Mouse (Mus musculus): ENCODE results near the gene Clmn. TPM values are rescaled to one million over a fixed set of nuclear protein-coding genes. Genes with fewer than 3 reads are reported as not detected.
A peak's percentile ranks its signal among the peaks of the same experiment; 100 is the strongest.

The Clmn gene
- polyA plus RNA-seq, 1 experiment from 2014 or later, result 1.2 TPM

GRCm38 (mm10) chr12:104851711-104852508 lies 13.0 kb downstream of the Clmn start:
- Histone ChIP-seq H3K4me2 (replicated peaks) (no peak overlapping the region), H3K27ac (replicated peaks) (no peak overlapping the region), H3K4me1 (no peaks in the 10 kb centered on the region), H3K36me3 (no peaks in the 10 kb centered on the region), H3K9me3 (no peaks in the 10 kb centered on the region), H3K4me3 (no peak overlapping the region), H3K9ac (replicated peaks) (no peak overlapping the region), H3K27me3 (no peaks in the 10 kb centered on the region)
- ATAC-seq (replicated peaks), result peak; percentile 73
- WGBS, result 35% methylated on average over 16 of the region's 16 CpGs

GRCm38 (mm10) chr12:104850119-104850518 lies 14.8 kb downstream of the Clmn start:
- 90% methylated on average over 7 of the region's 7 CpGs for WGBS
- Histone ChIP-seq H3K4me2 (replicated peaks) (no peak overlapping the region), H3K9ac (replicated peaks) (no peak overlapping the region), H3K27me3 (no peaks in the 10 kb centered on the region), H3K27ac (replicated peaks) (no peak overlapping the region), H3K4me3 (no peak overlapping the region), H3K9me3 (no peaks in the 10 kb centered on the region), H3K4me1 (no peaks in the 10 kb centered on the region; the same call in 1 of the 2 replicates), H3K36me3 (no peaks in the 10 kb centered on the region)
- no peak for ATAC-seq (replicated peaks)

GRCm38 (mm10) chr12:104848667-104849066 lies 16.2 kb downstream of the Clmn start:
- Histone ChIP-seq H3K4me2 (replicated peaks) (no peak overlapping the region), H3K36me3 (no peaks in the 10 kb centered on the region), H3K9ac (replicated peaks) (no peak overlapping the region), H3K4me3 (no peak overlapping the region), H3K4me1 (no peaks in the 10 kb centered on the region; the same call in 1 of the 2 replicates), H3K9me3 (no peaks in the 10 kb centered on the region), H3K27ac (replicated peaks) (no peak overlapping the region), H3K27me3 (no peaks in the 10 kb centered on the region)
- ATAC-seq (replicated peaks), result no peak
- 84% methylated on average over 9 of the region's 9 CpGs for WGBS

- H3K4me2 ChIP-seq (replicated peaks), result no peak overlapping the region
- no peaks in the 10 kb centered on the region for H3K27me3 ChIP-seq
- no peak overlapping the region for H3K27ac ChIP-seq (replicated peaks)
- no peaks in the 10 kb centered on the region for H3K36me3 ChIP-seq
- H3K4me1 ChIP-seq, result no peaks in the 10 kb centered on the region; the same call in 1 of the 2 replicates
- no peaks in the 10 kb centered on the region for H3K9me3 ChIP-seq
- ATAC-seq (replicated peaks), result no peak
- H3K4me3 ChIP-seq, result no peak overlapping the region
- WGBS, result 93% methylated on average over 4 of the region's 4 CpGs
- H3K9ac ChIP-seq (replicated peaks), result no peak overlapping the region
Measured at GRCm38 (mm10) chr12:104847227-104847626, 17.6 kb downstream of the Clmn start.

GRCm38 (mm10) chr12:104845707-104846106 lies 19.2 kb downstream of the Clmn start:
- no peak overlapping the region for H3K27ac ChIP-seq (replicated peaks)
- H3K4me1 ChIP-seq, result no peaks in the 10 kb centered on the region; the same call in 1 of the 2 replicates
- no peaks in the 10 kb centered on the region for H3K9me3 ChIP-seq
- H3K36me3 ChIP-seq, result no peaks in the 10 kb centered on the region
- WGBS, result 5% methylated on average over 11 of the region's 11 CpGs
- H3K4me2 ChIP-seq (replicated peaks), result no peak overlapping the region
- H3K4me3 ChIP-seq, result no peak overlapping the region
- no peak overlapping the region for H3K9ac ChIP-seq (replicated peaks)
- no peak for ATAC-seq (replicated peaks)
- no peaks in the 10 kb centered on the region for H3K27me3 ChIP-seq

GRCm38 (mm10) chr12:104844989-104845388 lies 19.9 kb downstream of the Clmn start:
- ATAC-seq (replicated peaks), result no peak
- Histone ChIP-seq H3K9ac (replicated peaks) (no peak overlapping the region), H3K4me1 (no peaks in the 10 kb centered on the region; the same call in 1 of the 2 replicates), H3K27ac (replicated peaks) (no peak overlapping the region), H3K4me2 (replicated peaks) (no peak overlapping the region), H3K4me3 (no peak overlapping the region), H3K27me3 (no peaks in the 10 kb centered on the region), H3K36me3 (no peaks in the 10 kb centered on the region), H3K9me3 (no peaks in the 10 kb centered on the region)
- WGBS, result 43% methylated on average over 4 of the region's 4 CpGs

GRCm38 (mm10) chr12:104844279-104844678 lies 20.6 kb downstream of the Clmn start:
- no peak overlapping the region for H3K27ac ChIP-seq (replicated peaks)
- H3K9me3 ChIP-seq, result no peaks in the 10 kb centered on the region
- 71% methylated on average over 4 of the region's 4 CpGs for WGBS
- H3K4me1 ChIP-seq, result no peaks in the 10 kb centered on the region; the same call in 1 of the 2 replicates
- no peak for ATAC-seq (replicated peaks)
- H3K4me2 ChIP-seq (replicated peaks), result no peak overlapping the region
- H3K4me3 ChIP-seq, result no peak overlapping the region
- no peak overlapping the region for H3K9ac ChIP-seq (replicated peaks)
- H3K36me3 ChIP-seq, result no peaks in the 10 kb centered on the region
- H3K27me3 ChIP-seq, result no peaks in the 10 kb centered on the region

- Histone ChIP-seq H3K27ac (replicated peaks) (no peak overlapping the region), H3K36me3 (no peaks in the 10 kb centered on the region), H3K9me3 (no peaks in the 10 kb centered on the region), H3K9ac (replicated peaks) (no peak overlapping the region), H3K4me1 (peaks cover 3% of the 10 kb centered on the region; the same call in 1 of the 2 replicates), H3K27me3 (no peaks in the 10 kb centered on the region), H3K4me2 (replicated peaks) (no peak overlapping the region), H3K4me3 (no peak overlapping the region)
- WGBS, result 74% methylated on average over 3 of the region's 3 CpGs
- ATAC-seq (replicated peaks), result no peak
Measured at GRCm38 (mm10) chr12:104841256-104841655, 23.6 kb downstream of the Clmn start.

GRCm38 (mm10) chr12:104838987-104839386 lies 25.9 kb downstream of the Clmn start:
- Histone ChIP-seq H3K27me3 (no peaks in the 10 kb centered on the region), H3K4me1 (0 out of 2 replicates have a peak, but pooled peaks cover 3% of the 10 kb centered on the region), H3K4me2 (replicated peaks) (no peak overlapping the region), H3K4me3 (no peak overlapping the region), H3K27ac (replicated peaks) (no peak overlapping the region), H3K36me3 (no peaks in the 10 kb centered on the region), H3K9ac (replicated peaks) (no peak overlapping the region), H3K9me3 (no peaks in the 10 kb centered on the region)
- no peak for ATAC-seq (replicated peaks)
- 63% methylated on average over 4 of the region's 4 CpGs for whole genome bisulfite sequencing

- no peak overlapping the region for H3K4me3 ChIP-seq
- H3K36me3 ChIP-seq, result no peaks in the 10 kb centered on the region
- H3K9me3 ChIP-seq, result no peaks in the 10 kb centered on the region
- no peak for ATAC-seq (replicated peaks)
- H3K27ac ChIP-seq (replicated peaks), result no peak overlapping the region
- H3K27me3 ChIP-seq, result no peaks in the 10 kb centered on the region
- H3K4me1 ChIP-seq, result 0 out of 2 replicates have a peak, but pooled peaks cover 3% of the 10 kb centered on the region
- H3K4me2 ChIP-seq (replicated peaks), result no peak overlapping the region
- no peak overlapping the region for H3K9ac ChIP-seq (replicated peaks)
Measured at GRCm38 (mm10) chr12:104838462-104838861, 26.4 kb downstream of the Clmn start.

- H3K9me3 ChIP-seq, result no peaks in the 10 kb centered on the region
- H3K27ac ChIP-seq (replicated peaks), result no peak overlapping the region
- no peak overlapping the region for H3K4me2 ChIP-seq (replicated peaks)
- 0 out of 2 replicates have a peak, but pooled peaks have one; percentile 44 for ATAC-seq (replicated peaks)
- no peaks in the 10 kb centered on the region for H3K36me3 ChIP-seq
- 0 out of 2 replicates have a peak, but pooled peaks cover 3% of the 10 kb centered on the region for H3K4me1 ChIP-seq
- WGBS, result 69% methylated on average over 13 of the region's 13 CpGs
- no peaks in the 10 kb centered on the region for H3K27me3 ChIP-seq
- no peak overlapping the region for H3K9ac ChIP-seq (replicated peaks)
- H3K4me3 ChIP-seq, result no peak overlapping the region
Measured at GRCm38 (mm10) chr12:104837957-104838401, 26.9 kb downstream of the Clmn start.

- 80% methylated on average over 2 of the region's 2 CpGs for WGBS
- no peaks in the 10 kb centered on the region for H3K27me3 ChIP-seq
- no peak overlapping the region for H3K9ac ChIP-seq (replicated peaks)
- no peaks in the 10 kb centered on the region for H3K9me3 ChIP-seq
- H3K4me2 ChIP-seq (replicated peaks), result no peak overlapping the region
- H3K27ac ChIP-seq (replicated peaks), result no peak overlapping the region
- ATAC-seq (replicated peaks), result 0 out of 2 replicates have a peak, but pooled peaks have one; percentile 15
- no peak overlapping the region for H3K4me3 ChIP-seq
- H3K4me1 ChIP-seq, result 0 out of 2 replicates have a peak, but pooled peaks cover 3% of the 10 kb centered on the region
- no peaks in the 10 kb centered on the region for H3K36me3 ChIP-seq
Measured at GRCm38 (mm10) chr12:104837111-104837837, 27.6 kb downstream of the Clmn start.
